ENCODE assay signal across 15 mouse cellular contexts in genomic region chr7:122370488-122370887, GRCm38 (mm10).
"Had no signal": no experiment of that assay in that cellular context is flagged by ENCODE, and none has a peak within 500 bp of the region (broad histone marks: within the 10 kb centered on the region; RNA-seq: fewer than 3 reads in every experiment).

No protein-coding gene starts in this region.

- H3K4me2 ChIP-seq: neural tube, embryonic 15.5 days; stomach, embryonic 15.5 days had no signal

- H3K27me3 ChIP-seq: neural tube, embryonic 15.5 days; stomach, embryonic 15.5 days had no signal

- H3K4me1 ChIP-seq: neural tube, embryonic 15.5 days; stomach, embryonic 15.5 days had no signal

- H3K9me3 ChIP-seq: neural tube, embryonic 15.5 days; stomach, embryonic 15.5 days had no signal

- H3K4me3 ChIP-seq: neural tube, embryonic 15.5 days; stomach, embryonic 15.5 days had no signal

- H3K9ac ChIP-seq: neural tube, embryonic 15.5 days; stomach, embryonic 15.5 days had no signal

- DNase-seq: retina, postnatal 1 day; right cerebral cortex, adult 18-20 months; right cerebral cortex, postnatal 14 days; right cerebral cortex, postnatal 25 days; right cerebral cortex, postnatal 4 days; spleen, adult 18-20 months; thymus, adult 18-20 months; thymus, adult 2 months; thymus, postnatal 14 days; thymus, postnatal 25 days; thymus, postnatal 36 days; thymus, postnatal 4 days had no signal

- H3K36me3 ChIP-seq: neural tube, embryonic 15.5 days; stomach, embryonic 15.5 days had no signal

- H3K27ac ChIP-seq: neural tube, embryonic 15.5 days; stomach, embryonic 15.5 days; stomach, postnatal 0 days had no signal
